Mouse (Mus musculus): ENCODE measurements around the gene Nudt5. TPM values are rescaled to one million over a fixed set of nuclear protein-coding genes. Genes with fewer than 3 reads are reported as not detected.
A peak's percentile ranks its signal among the peaks of the same experiment; 100 is the strongest.

Gene Nudt5
- polyA plus RNA-seq, 1 experiment from 2014 or later = 119 TPM

GRCm38 (mm10) chr2:5824213-5824612 is 20.6 kb upstream of the Nudt5 start:
- Histone ChIP-seq H3K27ac (replicated peaks) (no peak overlapping the region), H3K4me1 (no peaks in the 10 kb centered on the region), H3K9me3 (no peaks in the 10 kb centered on the region), H3K27me3 (replicated peaks; ENCODE audit: low read depth, poor library complexity, severe bottlenecking) (no peaks in the 10 kb centered on the region), H3K36me3 (replicated peaks) (peaks cover 88% of the 10 kb centered on the region), H3K4me3 (no peak overlapping the region)
- 25% methylated on average over 1 of the region's 1 CpGs for WGBS
- no peak for DNase-seq (ENCODE audit: low spot score)

- WGBS = 93% methylated on average over 5 of the region's 5 CpGs
- Histone ChIP-seq H3K9me3 (no peaks in the 10 kb centered on the region), H3K4me1 (no peaks in the 10 kb centered on the region), H3K27ac (replicated peaks) (no peak overlapping the region), H3K36me3 (replicated peaks) (peaks cover 88% of the 10 kb centered on the region), H3K4me3 (no peak overlapping the region), H3K27me3 (replicated peaks; ENCODE audit: low read depth, poor library complexity, severe bottlenecking) (no peaks in the 10 kb centered on the region)
- DNase-seq (ENCODE audit: low spot score) = no peak
These were observed 20.1 kb upstream of the Nudt5 start for GRCm38 (mm10) chr2:5824685-5825084.

GRCm38 (mm10) chr2:5825265-5825913 is 19.4 kb upstream of the Nudt5 start:
- no peak overlapping the region for H3K4me3 ChIP-seq
- no peaks in the 10 kb centered on the region for H3K27me3 ChIP-seq (replicated peaks; ENCODE audit: low read depth, poor library complexity, severe bottlenecking)
- H3K4me1 ChIP-seq = no peaks in the 10 kb centered on the region
- DNase-seq (ENCODE audit: low spot score) = no peak
- no peaks in the 10 kb centered on the region for H3K9me3 ChIP-seq
- no peak overlapping the region for H3K27ac ChIP-seq (replicated peaks)
- 92% methylated on average over 5 of the region's 5 CpGs for WGBS
- H3K36me3 ChIP-seq (replicated peaks) = peaks cover 88% of the 10 kb centered on the region

GRCm38 (mm10) chr2:5840815-5841214 is 4.0 kb upstream of the Nudt5 start:
- WGBS = 96% methylated on average over 11 of the region's 11 CpGs
- H3K36me3 ChIP-seq (replicated peaks) = peaks cover 66% of the 10 kb centered on the region
- DNase-seq (ENCODE audit: low spot score) = no peak

GRCm38 (mm10) chr2:5844181-5844872 is 492 bp upstream of the Nudt5 start:
- H3K4me3 ChIP-seq = peak overlapping the region; percentile 87
- no peak for DNase-seq (ENCODE audit: low spot score)
- 5% methylated on average over 23 of the region's 23 CpGs for WGBS
- peaks cover 5% of the 10 kb centered on the region; the same call in 1 of the 2 replicates for H3K9me3 ChIP-seq
- H3K36me3 ChIP-seq (replicated peaks) = peaks cover 46% of the 10 kb centered on the region
- H3K4me1 ChIP-seq = peaks cover 18% of the 10 kb centered on the region
- no peaks in the 10 kb centered on the region for H3K27me3 ChIP-seq (replicated peaks; ENCODE audit: low read depth, poor library complexity, severe bottlenecking)
- peak overlapping the region; percentile 90 for H3K27ac ChIP-seq (replicated peaks)

More at GRCm38 (mm10) chr2:5840815-5841214, 4.0 kb upstream of the Nudt5 start:
- Histone ChIP-seq H3K27ac (replicated peaks) (no peak overlapping the region), H3K4me3 (no peak overlapping the region), H3K9me3 (peaks cover 6% of the 10 kb centered on the region; the same call in 1 of the 2 replicates), H3K4me1 (peaks cover 6% of the 10 kb centered on the region), H3K27me3 (replicated peaks; ENCODE audit: low read depth, poor library complexity, severe bottlenecking) (no peaks in the 10 kb centered on the region)

- Histone ChIP-seq H3K9me3 (no peaks in the 10 kb centered on the region), H3K4me1 (peaks cover 18% of the 10 kb centered on the region), H3K27ac (replicated peaks) (peak overlapping the region; percentile 90), H3K4me3 (peak overlapping the region; percentile 87), H3K27me3 (replicated peaks; ENCODE audit: low read depth, poor library complexity, severe bottlenecking) (no peaks in the 10 kb centered on the region), H3K36me3 (replicated peaks) (peaks cover 45% of the 10 kb centered on the region)
- DNase-seq (ENCODE audit: low spot score) = no peak
- WGBS = 40% methylated on average over 4 of the region's 4 CpGs
These were observed 1.0 kb downstream of the Nudt5 start for GRCm38 (mm10) chr2:5845826-5846225.

- Histone ChIP-seq H3K4me1 (peaks cover 9% of the 10 kb centered on the region), H3K4me3 (no peak overlapping the region), H3K27me3 (replicated peaks; ENCODE audit: low read depth, poor library complexity, severe bottlenecking) (no peaks in the 10 kb centered on the region), H3K9me3 (no peaks in the 10 kb centered on the region), H3K27ac (replicated peaks) (no peak overlapping the region), H3K36me3 (replicated peaks) (peaks cover 67% of the 10 kb centered on the region)
- no peak for DNase-seq (ENCODE audit: low spot score)
- 95% methylated on average over 9 of the region's 9 CpGs for WGBS
These were observed 6.3 kb downstream of the Nudt5 start for GRCm38 (mm10) chr2:5851116-5851515.

GRCm38 (mm10) chr2:5851866-5852265 is 7.0 kb downstream of the Nudt5 start:
- H3K9me3 ChIP-seq = no peaks in the 10 kb centered on the region
- H3K27ac ChIP-seq (replicated peaks) = no peak overlapping the region
- peaks cover 73% of the 10 kb centered on the region for H3K36me3 ChIP-seq (replicated peaks)
- H3K4me1 ChIP-seq = peaks cover 1% of the 10 kb centered on the region; the same call in 1 of the 2 replicates
- H3K4me3 ChIP-seq = no peak overlapping the region
- WGBS = 90% methylated on average over 5 of the region's 5 CpGs
- DNase-seq (ENCODE audit: low spot score) = no peak
- no peaks in the 10 kb centered on the region for H3K27me3 ChIP-seq (replicated peaks; ENCODE audit: low read depth, poor library complexity, severe bottlenecking)

GRCm38 (mm10) chr2:5862834-5863233 is 18.0 kb downstream of the Nudt5 start, which contains the start of gene Gm13199:
TSS of gene Gm13199 (minus strand) at chr2:5862934.
- WGBS = 92% methylated on average over 3 of the region's 3 CpGs
- no peaks in the 10 kb centered on the region for H3K4me1 ChIP-seq
- H3K27me3 ChIP-seq (replicated peaks; ENCODE audit: low read depth, poor library complexity, severe bottlenecking) = no peaks in the 10 kb centered on the region
- DNase-seq (ENCODE audit: low spot score) = no peak
- H3K27ac ChIP-seq (replicated peaks) = no peak within 1 kb of the TSS
- H3K4me3 ChIP-seq = no peak within 1 kb of the TSS
- H3K36me3 ChIP-seq (replicated peaks) = peaks cover 97% of the 10 kb centered on the region
- H3K9me3 ChIP-seq = no peaks in the 10 kb centered on the region

- Histone ChIP-seq H3K4me1 (no peaks in the 10 kb centered on the region), H3K27ac (replicated peaks) (no peak overlapping the region), H3K27me3 (replicated peaks; ENCODE audit: low read depth, poor library complexity, severe bottlenecking) (no peaks in the 10 kb centered on the region), H3K36me3 (replicated peaks) (peaks cover 91% of the 10 kb centered on the region), H3K9me3 (no peaks in the 10 kb centered on the region), H3K4me3 (no peak overlapping the region)
- 91% methylated on average over 2 of the region's 2 CpGs for WGBS
- no peak for DNase-seq (ENCODE audit: low spot score)
These were observed 22.9 kb downstream of the Nudt5 start for GRCm38 (mm10) chr2:5867681-5868080.

GRCm38 (mm10) chr2:5869746-5870145 is 24.9 kb downstream of the Nudt5 start:
- Histone ChIP-seq H3K4me3 (no peak overlapping the region), H3K27me3 (replicated peaks; ENCODE audit: low read depth, poor library complexity, severe bottlenecking) (no peaks in the 10 kb centered on the region), H3K4me1 (no peaks in the 10 kb centered on the region), H3K36me3 (replicated peaks) (peaks cover 91% of the 10 kb centered on the region), H3K9me3 (no peaks in the 10 kb centered on the region), H3K27ac (replicated peaks) (no peak overlapping the region)
- WGBS = 90% methylated on average over 5 of the region's 5 CpGs
- no peak for DNase-seq (ENCODE audit: low spot score)

GRCm38 (mm10) chr2:5877446-5877845 is 32.6 kb downstream of the Nudt5 start:
- Histone ChIP-seq H3K4me1 (no peaks in the 10 kb centered on the region), H3K4me3 (no peak overlapping the region), H3K9me3 (no peaks in the 10 kb centered on the region), H3K27me3 (replicated peaks; ENCODE audit: low read depth, poor library complexity, severe bottlenecking) (no peaks in the 10 kb centered on the region), H3K27ac (replicated peaks) (no peak overlapping the region), H3K36me3 (replicated peaks) (peaks cover 95% of the 10 kb centered on the region)
- 72% methylated on average over 3 of the region's 3 CpGs for WGBS
- DNase-seq (ENCODE audit: low spot score) = no peak

- Histone ChIP-seq H3K36me3 (replicated peaks) (peaks cover 88% of the 10 kb centered on the region), H3K4me3 (no peak overlapping the region), H3K9me3 (no peaks in the 10 kb centered on the region), H3K4me1 (no peaks in the 10 kb centered on the region), H3K27ac (replicated peaks) (no peak overlapping the region), H3K27me3 (replicated peaks; ENCODE audit: low read depth, poor library complexity, severe bottlenecking) (no peaks in the 10 kb centered on the region)
- no peak for DNase-seq (ENCODE audit: low spot score)
- WGBS = 88% methylated on average over 5 of the region's 5 CpGs
These were observed 44.0 kb downstream of the Nudt5 start for GRCm38 (mm10) chr2:5888865-5889264.

Measured in embryonic facial prominence, embryonic 10.5 days (tissue).